Mouse (Mus musculus) lung, postnatal 0 days (tissue): ENCODE results near the gene Mrps18b.

ENCODE experiments used
- CTCF ChIP-seq: IDR thresholded peaks from 2 replicates; pipeline ENCODE4 v1.5.1; 2016; ENCODE audit warnings: antibody characterized with exemption, mild to moderate bottlenecking
- EP300 ChIP-seq: IDR thresholded peaks from 2 replicates; pipeline ENCODE4 v1.6.1; 2016; ENCODE audit warnings: antibody characterized with exemption, mild to moderate bottlenecking, control low read depth

DNA sequence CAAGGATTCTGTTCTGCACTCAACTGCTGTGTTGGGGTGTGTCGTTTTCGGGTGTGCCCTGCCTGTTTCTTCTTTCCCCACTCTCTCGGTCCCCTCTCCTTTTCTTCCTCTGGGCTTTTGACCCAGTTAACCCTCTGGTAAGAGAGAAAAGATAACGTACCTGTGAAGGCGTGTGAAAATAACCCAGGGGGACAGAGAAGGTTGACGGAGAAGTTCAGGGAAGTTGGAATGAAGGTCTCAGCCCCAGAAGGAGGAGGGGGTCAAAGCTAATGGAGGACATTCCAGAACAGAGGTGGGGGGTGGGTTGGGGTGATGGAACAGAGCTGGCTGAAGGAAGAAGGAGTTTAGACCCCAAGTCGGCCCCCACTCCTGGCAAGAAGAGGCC is 47.2 kb downstream of the Mrps18b start:
- no peak for TF ChIP-seq CTCF
- TF ChIP-seq EP300: no peak
